Mouse (Mus musculus) T-helper 1 cell (primary cell): ENCODE results near the gene Scap.
"Not testable (repeated sequence)": the region's sequence is repeated elsewhere in the genome, so short reads cannot be mapped to it uniquely, and the experiment has no call there.

Source experiments
- in situ Hi-C: fragments of 300-600 bp; cut with MboI, MseI; formaldehyde crosslinking; loops from one replicate; pipeline ENCODE4 v1.15.1; 2025; ENCODE audit warnings: high pct_unique_total_duplicates

Scap gene

DNA sequence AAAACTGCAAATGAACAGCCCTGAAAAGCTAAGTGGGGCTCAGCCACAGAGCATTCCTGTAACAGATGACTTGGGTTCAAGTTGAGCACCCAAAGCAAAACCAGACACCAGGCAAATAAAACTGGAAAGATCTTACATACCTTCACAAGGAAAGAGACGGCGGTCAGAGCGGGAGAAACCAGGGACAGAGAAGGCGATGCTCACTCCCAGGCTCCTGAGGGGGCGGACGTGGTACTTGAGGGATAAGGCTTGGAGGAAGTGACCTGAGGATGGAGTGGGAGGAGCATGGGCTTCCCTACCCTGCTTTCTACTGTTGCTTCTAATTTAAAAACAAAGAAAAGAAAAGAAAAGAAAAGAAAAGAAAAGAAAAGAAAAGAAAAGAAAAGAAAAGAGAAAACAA, 2.7 kb upstream of the Scap start:
- in situ Hi-C loops: no loop called here

DNA sequence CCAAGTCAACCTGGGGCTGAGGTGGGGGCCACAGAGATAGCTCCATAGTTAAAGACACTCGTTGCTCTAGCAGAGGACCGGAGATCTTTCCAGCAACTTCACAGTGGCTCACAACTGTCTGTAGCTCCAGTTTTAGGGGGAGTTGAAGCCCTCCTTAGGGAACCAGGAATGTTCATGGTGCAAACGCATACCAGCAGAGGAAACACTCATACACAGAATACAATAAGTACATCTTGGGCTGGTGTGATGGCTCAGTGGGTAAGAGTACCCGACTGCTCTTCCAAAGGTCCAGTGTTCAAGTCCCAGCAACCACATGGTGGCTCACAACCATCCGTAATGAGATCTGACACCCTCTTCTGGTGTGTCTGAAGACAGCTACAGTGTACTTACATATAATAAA, 2.2 kb upstream of the Scap start:
- in situ Hi-C loops: not testable (repeated sequence)

DNA sequence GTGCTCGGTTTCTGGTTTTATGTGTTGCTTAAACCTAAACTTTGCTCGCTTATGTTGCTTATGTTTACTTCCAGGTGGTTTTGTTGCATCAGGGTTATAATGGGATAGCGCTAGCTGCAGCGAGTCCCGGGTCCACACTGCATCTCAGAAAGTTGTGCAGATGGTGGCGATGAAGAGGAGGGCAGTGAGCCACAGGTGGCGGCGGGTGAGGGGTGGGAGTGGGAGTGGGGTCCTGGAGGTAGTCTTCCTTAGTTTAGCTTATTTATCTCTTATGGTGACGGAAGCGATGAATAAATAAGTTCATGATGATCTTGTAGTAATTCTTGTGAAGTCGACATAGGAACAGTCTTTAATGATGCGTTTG, 790 bp downstream of the Scap start:
- in situ Hi-C loops: no loop called here

DNA sequence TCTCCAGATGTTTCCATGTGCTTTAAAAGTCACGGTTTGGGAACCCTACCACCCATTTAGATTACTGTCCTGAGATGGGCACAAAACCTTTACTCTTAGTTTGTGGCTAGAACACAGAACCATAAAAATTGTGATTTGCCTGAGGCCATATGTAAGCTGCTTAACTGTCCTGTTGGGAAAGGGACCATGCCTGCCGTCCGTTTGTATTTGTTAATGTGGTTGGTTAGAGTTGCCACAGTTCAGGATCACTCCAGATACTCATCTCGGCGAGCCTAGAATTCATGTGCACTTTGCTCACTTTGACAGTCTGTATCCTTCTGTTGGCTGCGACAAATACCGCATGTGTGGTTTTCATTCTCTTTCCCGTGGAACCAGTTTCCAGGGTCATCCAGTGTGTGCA, 1.8 kb downstream of the Scap start:
- in situ Hi-C loops: no loop called here

DNA sequence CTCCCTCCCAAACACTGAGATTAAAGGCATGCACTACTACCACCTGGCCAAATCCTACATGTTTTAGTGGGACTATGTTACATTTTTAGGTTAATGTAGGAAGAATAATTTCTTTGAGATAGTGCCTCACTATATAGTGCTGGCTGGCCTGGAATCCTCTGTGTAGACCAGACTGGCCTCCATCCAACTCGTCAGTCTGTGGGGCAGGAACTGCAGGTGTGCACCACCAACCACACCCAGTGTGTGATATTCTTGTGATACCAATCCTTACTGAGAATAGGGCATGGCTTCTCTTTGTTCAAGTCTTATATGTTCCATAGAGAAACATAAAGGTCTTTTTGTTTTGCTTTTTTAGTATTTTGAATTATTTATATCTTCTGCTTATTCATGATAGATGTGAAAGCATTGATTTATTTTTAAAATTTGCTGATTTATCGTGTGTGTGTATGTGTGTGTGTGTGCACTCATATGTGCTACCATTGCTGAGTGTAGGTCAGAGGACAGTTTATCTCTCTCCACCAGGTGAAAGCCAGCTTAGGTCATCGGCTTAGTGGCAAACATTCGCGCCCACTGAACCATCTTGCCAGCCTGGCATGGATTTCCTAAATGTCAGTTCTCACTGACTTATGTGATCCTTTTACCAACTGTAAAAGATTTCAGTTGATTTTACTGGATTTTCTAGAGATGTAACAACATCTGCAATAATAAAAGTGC, 7.1 kb downstream of the Scap start:
- in situ Hi-C loops: no loop called here

DNA sequence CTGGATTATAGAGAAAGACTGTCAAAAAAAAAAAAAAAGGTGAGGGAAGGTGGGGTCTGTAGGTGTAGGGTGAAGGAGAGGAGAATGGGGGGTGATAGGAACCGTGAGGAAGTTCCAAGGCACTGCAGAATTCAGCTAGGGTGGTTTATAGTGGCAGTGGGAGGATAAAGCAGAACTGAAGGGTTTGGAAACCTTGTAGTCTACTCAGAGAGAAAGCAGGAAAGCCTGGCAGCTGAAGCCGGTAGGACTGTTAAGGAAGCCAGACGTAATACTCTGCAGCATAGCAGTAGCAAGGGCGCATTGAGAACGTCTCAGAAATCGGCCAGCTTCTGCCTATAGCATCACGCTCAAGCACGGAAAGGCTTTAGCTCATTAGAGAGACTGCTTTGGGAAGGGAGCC, 8.9 kb downstream of the Scap start:
- in situ Hi-C loops: no loop called here

DNA sequence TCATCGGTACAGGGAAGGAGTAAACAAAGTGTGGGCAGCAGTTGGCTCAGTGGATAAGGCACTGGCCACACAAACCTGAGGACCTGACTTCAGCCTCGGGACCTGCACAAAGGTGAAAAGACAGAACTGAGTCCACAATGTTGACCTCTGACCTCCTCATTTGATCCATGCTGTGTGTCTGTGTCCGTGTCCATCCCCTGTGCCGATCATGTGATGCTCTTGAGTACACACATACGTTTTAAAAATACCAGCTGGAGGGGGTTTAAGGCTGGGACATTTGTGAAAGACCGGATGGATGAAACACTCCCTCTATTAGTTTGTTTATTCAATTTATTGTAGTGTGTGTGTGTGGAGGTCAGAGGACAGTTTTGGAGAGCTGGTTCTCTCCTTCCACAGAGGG, 10.7 kb downstream of the Scap start:
- in situ Hi-C loops: no loop called here

DNA sequence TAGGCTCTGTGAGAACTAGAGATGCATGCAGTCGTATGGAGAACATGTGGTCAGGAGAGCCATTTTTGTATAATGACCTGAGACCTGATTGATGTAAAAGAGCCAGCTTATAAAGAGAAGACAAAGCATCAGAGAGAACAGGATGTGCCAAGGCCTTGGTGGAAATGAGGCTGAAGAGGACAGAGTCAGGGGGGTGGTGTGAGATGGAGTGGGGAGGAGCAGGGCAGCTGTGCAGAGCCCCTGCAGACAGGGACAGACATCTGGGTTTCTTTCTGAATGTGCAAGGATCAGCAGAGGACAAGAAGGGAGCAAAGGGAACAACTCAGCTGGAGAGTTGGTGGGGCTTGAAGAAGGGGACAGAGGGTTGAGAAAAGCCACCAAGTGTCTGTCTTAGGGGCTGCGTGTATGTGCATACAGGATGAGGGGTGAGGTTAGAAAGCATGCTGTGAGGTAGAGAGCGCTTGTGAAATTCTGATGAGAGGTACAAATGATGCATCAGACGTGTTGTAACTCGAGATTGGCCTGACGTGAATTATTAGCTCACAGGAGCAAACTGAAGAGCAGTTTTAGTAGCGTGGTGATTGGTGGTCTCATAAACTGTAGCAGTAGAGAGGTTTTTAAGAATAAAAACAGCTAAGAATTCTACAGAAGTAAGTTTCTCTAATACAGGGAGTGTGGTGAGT, 12.1 kb downstream of the Scap start:
- in situ Hi-C loops: no loop called here

DNA sequence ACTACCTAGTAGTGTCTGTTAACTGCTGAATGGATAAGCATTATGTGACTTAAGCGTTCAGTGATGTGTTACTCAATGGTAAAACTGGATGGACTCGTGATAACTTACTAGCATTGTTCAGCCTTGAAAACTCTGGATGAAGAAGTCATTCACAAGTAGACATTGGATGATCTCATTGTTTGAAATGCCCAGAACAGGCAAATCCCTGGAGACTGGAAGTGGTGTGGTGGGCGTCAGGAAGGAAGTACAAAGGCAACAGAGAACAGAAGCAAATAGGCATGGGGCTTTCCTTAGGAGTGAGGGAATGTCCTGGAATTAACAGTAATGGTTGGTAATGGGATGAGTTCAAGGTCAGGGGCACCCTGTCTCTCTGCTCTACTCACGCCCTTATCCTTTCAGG, 15.8 kb downstream of the Scap start:
- in situ Hi-C loops: no loop called here

DNA sequence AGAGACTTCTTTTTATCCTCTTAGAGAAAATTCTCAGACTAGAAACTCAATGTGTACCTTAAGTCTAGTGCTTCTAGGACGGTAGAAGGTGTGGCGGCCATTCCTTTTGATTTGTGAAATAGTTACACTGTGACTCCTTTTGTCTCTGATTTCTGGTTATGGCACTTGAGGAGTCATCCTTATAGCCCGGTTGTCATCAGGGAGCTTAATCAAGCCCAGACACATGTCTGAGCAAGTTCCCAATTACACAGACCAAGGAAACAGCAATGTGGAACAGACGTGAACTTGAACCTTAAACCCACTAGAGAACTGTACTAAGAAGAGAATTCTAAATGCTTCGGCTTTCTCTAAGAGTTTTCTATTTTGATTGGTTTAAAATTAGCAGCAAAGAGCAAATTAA, 17.1 kb downstream of the Scap start:
- in situ Hi-C loops: no loop called here

DNA sequence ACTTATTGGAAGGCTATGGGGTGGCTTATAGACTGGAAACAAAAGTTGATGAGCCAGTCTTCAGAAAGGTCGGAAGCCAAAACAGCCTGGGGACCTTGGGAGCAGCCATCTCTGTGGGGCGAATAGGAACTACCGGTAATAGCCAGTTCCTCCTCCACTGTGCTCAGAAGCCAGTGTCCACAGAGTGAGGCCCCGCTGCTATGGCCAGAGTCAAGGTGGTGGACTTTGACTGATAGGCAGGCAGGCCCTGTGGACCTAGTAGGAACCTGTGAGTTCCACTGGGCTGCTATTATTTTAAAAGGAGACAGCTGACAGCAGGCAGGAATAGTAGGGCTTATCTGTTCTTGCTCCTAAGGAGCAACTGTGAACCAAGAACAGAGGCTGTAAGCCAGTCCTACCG, 17.5 kb downstream of the Scap start:
- in situ Hi-C loops: no loop called here

DNA sequence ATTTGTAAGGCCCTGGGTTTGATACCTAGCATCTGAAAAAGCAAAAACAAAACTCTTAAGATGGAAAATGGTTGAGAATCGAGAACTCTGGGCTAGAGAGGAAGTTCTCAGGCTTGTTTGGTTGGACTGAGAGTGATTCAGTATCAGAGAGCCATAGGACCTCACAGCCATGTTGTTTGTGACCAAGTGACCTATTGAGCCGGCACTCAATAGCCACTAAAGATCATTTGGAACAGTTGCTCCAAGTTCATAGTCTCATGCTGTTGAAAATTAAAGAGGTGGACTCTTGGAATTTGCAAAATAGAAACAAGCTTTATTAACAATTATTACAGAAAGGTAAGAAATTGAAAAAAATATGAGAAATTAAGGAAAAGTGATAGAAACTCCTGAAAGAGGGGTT, 18.3 kb downstream of the Scap start:
- in situ Hi-C loops: no loop called here

DNA sequence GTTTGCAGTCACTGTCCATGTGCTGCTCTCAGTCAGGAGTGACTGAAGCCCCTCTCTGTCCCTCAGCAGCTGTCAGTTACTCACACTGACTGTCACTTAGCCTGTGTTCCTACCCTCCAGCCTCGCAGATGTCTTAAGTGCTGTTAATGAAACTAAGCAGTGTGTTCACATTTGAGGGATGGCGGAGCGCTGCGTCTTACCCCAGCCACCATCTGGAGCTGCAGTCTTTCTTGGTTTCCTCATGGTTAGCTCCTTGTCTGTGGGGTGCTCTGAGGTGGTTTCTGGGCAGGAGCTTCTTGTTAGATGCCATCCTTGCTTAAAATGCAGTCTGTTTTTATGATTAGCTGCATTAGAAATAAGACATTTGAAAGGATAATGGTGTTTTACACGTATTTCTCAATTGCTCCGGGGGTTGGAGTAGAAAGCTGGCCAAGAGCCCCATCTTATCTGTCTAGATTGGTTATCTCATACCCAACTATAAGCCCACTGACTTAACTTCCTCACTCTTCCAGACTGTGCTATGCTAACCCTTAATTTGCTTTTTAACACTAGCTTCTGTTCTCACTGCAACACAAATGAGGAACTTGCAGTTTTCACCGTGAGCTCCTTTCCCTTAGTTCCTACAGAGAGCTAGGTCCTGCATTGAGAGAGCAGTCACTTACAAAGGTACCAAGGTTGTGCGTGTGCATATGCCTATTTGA, 19.0 kb downstream of the Scap start:
- in situ Hi-C loops: no loop called here

DNA sequence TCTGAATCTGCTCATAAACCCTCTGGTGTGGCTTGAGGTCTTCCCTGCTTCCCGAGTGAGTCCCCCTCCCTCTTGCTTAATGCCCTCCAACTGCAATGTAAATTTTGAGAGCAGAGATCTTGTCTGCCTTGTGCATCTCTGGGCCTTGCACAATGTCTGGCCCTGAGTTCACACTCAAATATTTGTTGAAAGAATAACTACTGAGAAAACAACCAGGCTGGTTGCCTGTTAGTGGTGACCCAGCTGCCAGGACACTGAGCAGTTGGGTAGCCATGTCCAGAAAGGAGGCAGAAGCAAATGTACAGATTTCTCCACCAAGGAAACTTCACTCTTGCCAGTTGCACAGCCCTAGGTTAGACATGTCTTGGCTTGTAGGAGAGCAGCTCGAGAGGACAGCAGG, 25.3 kb downstream of the Scap start:
- in situ Hi-C loops: no loop called here

DNA sequence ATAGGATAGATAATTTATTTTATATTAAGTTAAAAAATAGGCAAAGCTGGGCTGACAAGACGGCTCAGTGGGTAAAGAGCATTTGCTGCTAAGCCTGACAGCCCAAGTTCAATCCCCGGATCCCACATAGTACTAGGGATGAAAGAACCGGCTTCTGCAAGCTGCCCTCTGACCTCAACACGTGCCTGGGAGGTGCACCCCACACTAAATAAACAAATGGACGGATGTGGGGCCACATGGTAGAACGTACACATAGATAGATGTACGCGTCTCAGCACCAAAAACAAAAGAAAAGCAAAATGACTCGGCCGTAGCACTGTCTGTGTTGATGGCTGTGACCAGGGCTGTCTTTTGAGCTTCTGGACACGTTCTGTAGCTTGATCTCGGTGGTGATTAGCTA, 28.2 kb downstream of the Scap start:
- in situ Hi-C loops: no loop called here

DNA sequence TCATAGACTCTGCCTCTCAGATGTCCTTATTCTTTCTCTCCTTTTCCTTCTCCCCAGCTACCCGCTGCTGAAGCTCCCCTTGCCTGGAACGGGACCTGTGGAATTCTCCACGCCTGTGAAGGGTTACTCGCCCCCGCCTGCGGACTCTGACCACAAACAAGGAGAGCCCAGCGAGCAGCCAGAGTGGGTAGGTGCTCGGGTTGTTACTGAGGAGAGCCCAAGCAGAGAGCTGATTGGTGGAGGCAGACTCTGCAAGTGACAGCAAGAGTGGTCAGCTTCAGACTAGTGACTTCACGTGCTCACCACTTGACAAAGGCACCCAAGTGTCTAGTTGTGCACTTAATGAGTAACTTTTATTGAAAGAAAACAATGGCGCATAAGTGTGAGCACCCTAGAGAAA, 29.2 kb downstream of the Scap start:
- in situ Hi-C loops: no loop called here

DNA sequence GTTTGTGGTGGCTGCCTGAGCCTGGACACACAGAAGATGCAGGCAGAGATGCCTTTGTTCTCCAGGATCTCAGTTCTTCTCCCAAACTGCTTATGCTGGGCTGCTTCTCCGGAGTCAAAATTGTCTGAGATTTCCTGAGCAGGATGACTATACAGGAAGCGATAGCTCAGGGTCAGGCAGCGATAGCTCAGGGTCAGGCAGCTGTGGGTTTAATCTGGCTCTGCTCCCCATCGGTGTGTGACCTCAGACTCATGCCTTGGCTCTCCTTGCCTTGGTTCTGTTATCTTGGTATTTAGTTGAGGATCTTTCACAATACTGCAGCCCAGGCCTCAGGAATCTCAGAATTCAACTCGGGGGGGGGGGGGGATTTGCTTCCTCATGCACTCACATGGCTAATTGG, 33.7 kb downstream of the Scap start:
- in situ Hi-C loops: no loop called here

DNA sequence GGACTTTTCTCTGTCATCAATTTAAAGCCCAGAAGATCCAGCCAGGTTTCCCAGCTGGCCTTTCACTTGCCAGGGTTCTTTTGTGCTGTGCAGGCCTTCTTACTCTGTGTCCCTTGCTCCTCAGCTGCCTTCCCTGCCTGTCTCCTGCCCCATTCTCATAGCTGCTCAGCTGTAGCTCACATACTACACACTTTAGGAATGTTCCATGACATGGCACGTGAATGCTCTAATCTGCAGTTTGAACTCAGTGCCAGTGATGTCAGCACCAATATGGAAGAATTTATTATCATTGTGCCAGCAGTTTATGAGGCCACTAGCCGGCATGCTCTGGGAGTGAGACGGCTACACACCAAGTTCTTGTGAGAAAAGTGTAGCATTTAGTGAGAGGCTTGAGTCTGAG, 36.8 kb downstream of the Scap start:
- in situ Hi-C loops: no loop called here

DNA sequence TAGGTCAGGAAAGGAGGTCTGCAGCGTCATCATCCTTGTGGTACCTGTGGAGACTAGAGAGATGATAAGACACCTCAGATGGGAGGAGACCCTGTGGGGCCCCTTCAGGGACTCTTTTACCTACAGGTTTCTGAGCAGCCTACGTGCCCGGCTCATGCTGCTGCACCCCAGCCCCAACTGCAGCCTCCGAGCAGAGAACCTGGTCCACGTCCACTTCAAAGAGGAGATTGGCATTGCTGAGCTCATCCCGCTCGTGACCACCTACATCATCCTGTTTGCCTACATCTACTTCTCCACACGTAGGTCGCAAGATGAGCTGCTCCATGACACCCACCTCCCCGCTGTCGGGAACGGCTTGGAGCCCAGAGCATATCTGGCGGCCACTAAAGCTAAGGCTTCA, 40.8 kb downstream of the Scap start:
- in situ Hi-C loops: no loop called here

DNA sequence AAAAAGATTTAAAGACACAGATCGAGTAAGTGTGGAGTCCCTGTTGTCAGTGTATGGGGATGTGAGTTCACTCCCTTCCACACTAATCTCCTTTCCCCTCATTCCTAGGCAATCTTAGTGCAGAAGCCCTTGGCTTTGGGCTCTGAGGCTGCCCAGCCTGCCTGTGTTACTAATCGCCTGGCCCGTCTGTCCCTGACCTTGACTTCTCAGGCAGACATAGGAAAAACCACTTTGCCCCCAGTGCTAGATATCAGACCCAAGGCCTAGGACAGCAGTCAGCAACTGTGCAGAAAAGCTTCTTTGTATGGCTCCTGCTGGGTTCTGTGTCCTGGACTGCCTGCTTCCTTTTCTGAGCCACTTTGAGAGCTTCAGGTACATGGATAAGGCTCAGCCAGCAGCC, 42.6 kb downstream of the Scap start:
- in situ Hi-C loops: no loop called here

DNA sequence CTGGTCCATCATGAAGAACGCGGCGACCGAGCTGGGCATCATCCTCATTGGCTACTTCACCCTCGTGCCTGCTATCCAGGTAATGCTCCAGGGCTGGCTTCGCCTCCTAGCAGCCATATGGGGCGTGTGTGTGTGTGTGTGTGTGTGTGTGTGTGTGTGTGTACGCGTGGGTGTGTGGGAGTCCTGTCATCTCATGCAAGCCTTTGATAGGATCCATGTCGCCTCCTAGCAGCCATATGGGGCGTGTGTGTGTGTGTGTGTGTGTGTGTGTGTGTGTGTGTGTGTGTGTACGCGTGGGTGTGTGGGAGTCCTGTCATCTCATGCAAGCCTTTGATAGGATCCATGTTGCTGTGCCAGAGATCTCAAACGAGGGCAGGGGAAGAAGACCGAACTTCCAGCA, 44.6 kb downstream of the Scap start:
- in situ Hi-C loops: not testable (repeated sequence)

DNA sequence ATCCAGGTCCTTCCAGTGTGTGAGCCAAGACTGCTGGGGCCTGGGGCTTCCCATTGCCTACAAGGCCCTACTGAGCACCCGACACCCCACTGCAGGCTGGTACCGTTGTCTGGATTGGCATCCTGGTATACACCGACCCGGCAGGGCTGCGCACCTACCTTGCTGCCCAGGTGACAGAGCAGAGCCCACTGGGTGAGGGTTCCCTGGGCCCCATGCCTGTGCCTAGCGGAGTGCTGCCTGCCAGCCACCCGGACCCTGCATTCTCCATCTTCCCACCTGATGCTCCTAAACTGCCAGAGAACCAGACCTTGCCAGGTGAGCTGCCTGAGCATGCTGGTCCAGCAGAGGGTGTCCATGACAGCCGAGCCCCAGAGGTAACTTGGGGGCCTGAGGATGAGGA, 46.3 kb downstream of the Scap start:
- in situ Hi-C loops: no loop called here

DNA sequence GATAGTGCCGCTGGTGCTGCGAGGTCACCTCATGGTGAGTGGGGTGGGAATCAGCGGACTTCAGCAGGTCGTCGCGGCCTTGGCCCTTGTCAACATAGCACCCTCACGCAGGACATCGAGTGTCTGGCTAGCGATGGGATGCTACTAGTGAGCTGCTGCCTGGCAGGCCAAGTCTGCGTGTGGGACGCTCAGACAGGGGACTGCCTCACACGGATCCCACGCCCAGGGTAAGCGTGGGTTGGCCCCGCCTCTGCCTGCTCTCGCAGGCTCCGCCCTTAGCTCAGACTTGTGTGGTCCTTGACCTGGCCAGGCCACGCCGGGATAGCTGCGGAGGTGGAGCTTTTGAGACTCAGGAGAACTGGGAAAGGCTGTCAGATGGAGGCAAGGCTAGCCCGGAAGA, 47.6 kb downstream of the Scap start:
- in situ Hi-C loops: no loop called here
